Mouse (Mus musculus) layer of hippocampus, postnatal 25 days (tissue): Measurements from ENCODE around the gene Dleu7. TPM values are rescaled to one million over a fixed set of nuclear protein-coding genes. Genes with fewer than 3 reads are reported as not detected.

ENCODE experiments used
- DNase-seq, 2 experiments: peaks; one replicate each; pipeline ENCODE4 v3.0.0; 2022; ENCODE audit warnings: mixed read lengths in 2 of 2, low spot score in 1 of 2; ENCODE audit errors: extremely low spot score in 1 of 2
- total RNA-seq, 2 experiments: library from RNA; stranded (reverse); gene quantifications; 2 replicates each; pipeline ENCODE4 v1.2.3; 2021

Dleu7 gene
- total RNA-seq, 2 experiments from 2014 or later = 5.6 to 7.5 TPM

DNA sequence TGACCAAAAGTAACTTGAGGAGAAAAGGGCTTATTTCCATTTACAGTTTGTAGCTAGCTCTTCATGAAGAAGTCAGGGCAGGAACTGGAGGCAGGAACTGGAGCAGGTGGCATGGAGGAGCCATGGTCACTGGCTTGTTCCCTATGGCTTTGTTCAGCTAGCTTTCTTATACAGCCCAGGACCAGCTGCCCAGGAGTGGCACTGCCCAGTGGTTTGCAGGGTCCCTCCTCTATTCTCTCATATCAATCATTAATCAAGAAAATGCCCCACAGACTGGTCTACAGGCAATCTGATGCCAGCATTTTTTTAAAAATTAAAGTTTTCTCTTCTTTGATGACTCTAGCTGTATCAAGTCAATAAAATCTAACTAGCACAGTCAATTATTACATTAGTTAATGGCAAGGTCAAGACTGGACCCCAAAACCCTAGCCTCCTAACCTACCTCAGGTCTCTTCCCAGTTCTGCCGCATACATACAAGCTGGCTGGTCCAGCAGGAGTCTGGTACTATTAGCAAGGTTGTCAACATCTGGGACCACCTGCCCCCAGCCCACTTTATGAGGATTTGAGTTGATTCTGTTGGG is 1.4 kb downstream of the Dleu7 start:
- no peak for DNase-seq

DNA sequence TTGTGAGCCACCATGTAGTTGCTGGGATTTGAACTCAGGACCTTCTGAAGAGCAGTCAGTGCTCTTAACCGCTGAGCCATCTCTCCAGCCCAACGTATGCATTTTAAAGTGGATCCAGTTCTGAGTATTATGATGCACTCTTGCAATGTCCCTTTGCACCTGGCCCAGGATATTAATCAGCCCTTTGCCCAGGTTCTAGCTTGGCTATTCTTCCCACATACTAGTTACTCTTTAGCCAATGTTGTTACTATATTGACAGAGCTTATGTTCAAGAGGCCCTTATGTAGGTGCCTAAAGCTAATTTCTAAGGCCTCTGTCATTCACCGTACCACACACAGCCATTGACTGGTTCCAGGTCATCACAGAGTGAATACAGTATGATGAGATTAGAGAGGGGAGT is 4.1 kb downstream of the Dleu7 start:
- no peak for DNase-seq

GRCm38 (mm10) chr14:62282974-62283373 is 9.9 kb downstream of the Dleu7 start:
- no peak for DNase-seq

- no peak for DNase-seq
Observed at GRCm38 (mm10) chr14:62273604-62274003, 19.2 kb downstream of the Dleu7 start.

DNA sequence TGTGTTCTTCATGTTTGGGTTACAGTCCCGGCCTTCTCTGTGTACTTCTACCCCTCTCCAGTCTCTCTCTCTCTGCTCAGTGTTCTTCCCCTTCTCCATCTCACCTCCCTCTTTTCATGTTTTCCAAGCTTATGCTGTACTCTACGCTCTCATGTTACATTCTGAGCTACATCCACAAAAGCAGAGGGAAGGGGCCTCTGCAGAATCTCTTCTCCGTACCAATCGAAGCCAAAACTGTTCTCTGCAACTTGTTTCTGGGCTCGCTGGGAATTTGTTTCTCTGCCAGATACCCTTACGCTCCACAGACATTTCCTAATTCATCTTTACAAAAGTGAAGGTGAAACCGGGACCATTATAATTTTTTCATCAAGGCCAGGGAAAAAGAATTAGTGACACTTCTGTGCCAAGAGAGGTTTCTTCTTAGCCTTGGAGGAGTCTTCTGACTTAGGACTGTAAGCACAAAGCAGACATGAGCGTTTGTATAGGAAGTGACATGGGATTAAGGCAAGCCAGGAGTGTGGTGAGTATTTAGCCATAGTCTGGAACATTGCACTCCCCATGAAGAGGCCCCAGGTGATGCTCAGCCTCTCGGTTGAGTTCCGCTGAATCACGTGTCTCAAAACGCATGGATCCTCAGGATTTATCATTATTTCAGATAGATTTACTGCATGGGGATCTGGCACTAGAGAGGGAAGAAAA is 22.0 kb downstream of the Dleu7 start:
- DNase-seq = no peak

DNA sequence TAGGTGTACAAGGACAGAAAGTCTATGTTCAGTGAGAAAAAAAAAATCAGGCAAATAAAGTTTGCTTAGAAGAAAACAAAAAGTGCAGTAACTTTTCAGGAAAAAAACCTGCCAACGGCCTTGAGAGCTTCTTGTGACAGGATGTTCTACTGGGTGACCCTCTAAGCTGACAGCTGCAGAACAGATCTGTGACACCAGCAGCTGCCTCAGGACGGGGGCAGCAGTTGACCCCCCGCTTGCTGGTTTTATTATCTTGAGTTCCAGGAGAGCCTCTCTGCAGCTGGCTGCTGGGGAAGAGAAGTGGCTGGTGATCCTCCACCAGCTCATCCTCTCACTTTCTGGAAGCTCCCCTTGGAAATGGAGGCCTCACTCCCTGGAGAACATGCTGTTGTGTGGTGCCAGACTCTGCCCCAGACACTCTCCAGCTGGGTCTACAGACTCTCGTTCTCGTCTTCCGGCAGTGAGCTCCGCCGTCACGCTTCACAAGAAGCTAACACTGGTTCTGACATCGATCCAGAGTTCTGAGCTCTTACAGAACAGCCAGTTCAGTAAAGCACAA is 33.8 kb downstream of the Dleu7 start:
- no peak for DNase-seq

GRCm38 (mm10) chr14:62258125-62258524 is 34.7 kb downstream of the Dleu7 start:
- DNase-seq = no peak

DNA sequence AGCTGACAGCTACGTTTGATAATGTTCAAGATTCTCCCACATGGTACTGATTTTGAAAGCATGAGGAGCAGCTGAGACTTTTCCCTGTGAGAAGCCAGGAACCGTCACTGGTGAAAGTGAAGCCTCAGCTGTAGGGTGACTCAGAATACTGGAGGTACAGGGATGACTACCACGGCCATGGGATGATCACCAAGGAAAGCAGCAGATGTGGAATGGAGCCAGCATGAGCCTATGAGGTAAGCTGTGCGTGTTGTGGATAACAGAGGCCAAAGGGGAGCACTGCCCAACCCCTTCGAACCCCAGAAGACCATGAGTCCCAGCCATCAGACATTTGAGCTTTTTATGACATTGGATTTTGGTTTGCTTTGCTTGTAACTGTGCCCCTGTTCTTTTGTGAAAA is 36.8 kb downstream of the Dleu7 start:
- DNase-seq = no peak

- DNase-seq = no peak
Observed at GRCm38 (mm10) chr14:62254371-62254770, 38.5 kb downstream of the Dleu7 start.

DNA sequence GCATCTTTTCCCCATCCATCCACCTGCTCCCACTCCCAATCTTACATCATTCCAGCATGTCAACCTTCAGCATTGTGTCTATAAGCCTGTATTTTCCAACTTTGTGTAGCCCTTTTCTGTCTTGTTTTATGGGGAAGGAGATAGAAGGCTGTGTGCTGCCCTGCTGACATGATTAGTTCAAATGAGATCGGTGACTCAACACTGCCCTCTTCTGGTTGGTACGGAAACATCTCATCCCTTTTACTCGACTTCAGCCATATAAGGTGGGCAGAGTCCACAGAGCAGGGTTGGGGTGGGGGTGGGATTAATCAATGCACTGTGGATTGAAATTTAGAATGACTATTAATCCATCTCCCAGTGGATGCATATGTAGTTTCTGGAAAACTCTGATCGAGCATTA is 40.8 kb downstream of the Dleu7 start:
- peak; percentile 22 to 56 for DNase-seq

- DNase-seq = no peak
Observed at GRCm38 (mm10) chr14:62250046-62250445, 42.8 kb downstream of the Dleu7 start.

DNA sequence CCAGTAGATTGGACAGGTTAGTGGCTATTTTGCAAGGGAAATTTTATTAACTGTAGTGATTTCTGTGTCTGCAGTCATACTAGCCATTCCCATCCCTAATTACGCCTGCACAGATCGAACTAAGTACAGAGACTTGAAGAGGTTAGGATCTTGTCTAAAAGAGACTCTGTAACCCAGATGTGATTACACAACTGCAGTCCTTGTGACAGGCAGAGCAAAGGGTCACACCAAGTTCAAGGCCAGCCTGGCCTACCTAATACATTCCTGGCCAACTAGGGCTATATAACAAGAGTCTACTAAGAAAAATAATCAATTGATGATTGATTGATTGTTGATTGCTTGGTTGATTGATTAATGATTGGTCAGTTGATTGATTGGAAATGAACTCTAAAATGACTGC is 43.6 kb downstream of the Dleu7 start:
- no peak for DNase-seq

- DNase-seq = no peak
Observed at GRCm38 (mm10) chr14:62248796-62249195, 44.1 kb downstream of the Dleu7 start.

GRCm38 (mm10) chr14:62248345-62248744 is 44.5 kb downstream of the Dleu7 start:
- no peak for DNase-seq

DNA sequence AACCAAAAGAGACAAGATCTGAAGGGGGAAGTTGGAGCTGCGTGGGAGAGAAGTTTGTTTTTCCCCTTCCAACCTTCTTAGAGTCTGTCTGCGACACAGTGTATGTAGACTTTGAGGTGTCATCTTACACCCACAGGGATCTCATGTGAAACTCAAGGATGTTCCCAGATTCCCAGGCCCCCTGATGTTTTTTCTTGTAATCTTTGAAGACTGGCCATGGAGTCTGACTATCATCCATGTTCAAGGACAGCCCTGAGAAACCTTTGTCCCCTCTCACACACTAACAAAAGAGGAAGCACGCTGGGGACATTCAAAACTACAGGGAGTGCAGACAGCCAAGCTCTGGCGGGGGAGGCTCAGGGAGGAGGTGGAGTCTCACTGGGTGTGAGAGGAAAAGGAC is 47.3 kb downstream of the Dleu7 start:
- DNase-seq = no peak

GRCm38 (mm10) chr14:62243530-62243929 is 49.3 kb downstream of the Dleu7 start:
- DNase-seq = no peak

DNA sequence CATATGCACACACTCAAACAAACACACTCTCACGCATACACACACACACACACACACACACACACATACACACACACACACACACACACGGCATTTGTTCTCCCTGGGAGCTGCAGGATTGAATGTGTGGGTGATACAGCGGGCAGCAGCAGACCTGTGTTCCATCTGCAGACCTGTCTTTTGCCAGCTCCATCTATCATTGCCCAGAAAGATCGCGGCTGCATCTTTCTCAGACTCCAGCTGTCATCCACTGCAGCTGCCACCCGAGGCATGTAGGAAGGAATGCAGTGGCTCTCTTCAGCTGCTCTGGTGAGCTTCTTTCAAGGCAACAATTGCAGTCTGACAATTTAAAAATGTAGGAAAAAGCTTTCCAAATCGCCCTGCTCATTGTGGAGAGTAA is 56.9 kb downstream of the Dleu7 start:
- DNase-seq = no peak

- no peak for DNase-seq
Observed at GRCm38 (mm10) chr14:62235214-62235613, 57.6 kb downstream of the Dleu7 start.

GRCm38 (mm10) chr14:62230968-62231367 is 61.9 kb downstream of the Dleu7 start:
- DNase-seq = no peak

DNA sequence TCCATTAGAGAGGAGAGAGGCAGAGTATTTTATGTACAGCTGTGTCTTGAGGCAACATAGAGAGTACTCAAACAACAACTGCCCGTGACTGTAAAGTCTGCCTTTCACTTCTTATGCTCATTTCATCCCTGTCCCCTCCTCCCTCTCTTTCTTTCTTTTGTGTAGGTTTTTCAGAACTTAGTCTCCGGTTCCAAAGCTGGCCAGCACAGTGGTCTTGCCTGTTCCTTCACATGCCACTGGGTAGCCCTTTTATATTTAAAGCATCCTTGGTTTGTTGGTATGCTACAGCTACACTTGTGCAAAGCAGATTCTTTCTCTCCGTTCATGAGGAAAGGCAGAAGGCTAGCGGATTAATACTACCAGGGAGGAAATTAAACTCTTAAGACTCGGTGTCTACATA is 65.7 kb downstream of the Dleu7 start:
- no peak for DNase-seq

DNA sequence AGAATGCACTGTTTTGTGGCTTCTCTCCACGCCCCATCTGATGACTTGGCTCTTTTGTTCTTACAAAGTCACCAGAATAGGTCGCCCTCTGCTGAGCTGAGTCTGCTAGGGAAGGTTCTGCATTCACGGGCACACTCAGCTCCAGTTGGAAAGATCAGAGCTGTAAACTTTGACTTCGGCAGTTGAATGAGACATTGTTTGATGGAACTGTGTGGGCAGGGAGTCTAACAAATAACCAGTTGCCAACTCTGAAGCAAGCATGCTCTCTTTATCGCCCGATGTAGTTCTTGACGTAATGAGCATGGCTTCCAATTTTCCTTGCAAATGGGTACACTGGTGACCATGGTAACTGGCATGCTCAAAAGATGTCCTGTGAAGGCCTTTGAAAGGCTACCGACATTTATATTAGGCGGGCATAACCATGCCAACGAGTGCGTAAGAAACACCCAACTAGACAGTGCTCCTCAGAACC is 66.2 kb downstream of the Dleu7 start:
- DNase-seq = peak in 1 of 2 experiments; percentile 15
